Mouse (Mus musculus) neural tube, embryonic 12.5 days (tissue): ENCODE data around the gene Mturn. TPM values are rescaled to one million over a fixed set of nuclear protein-coding genes. Genes with fewer than 3 reads are reported as not detected.
A peak's percentile ranks its signal among the peaks of the same experiment; 100 is the strongest.

Source experiments
- ATAC-seq: fragments of 200-750 bp; cut with Nextera tagmentation; 2 replicates; pipeline ENCODE4 v1.8.0; 2017; ENCODE audit warnings: low read depth, mild to moderate bottlenecking, moderate TSS enrichment, moderate library complexity; ENCODE audit not compliant: low FRiP score
- H3K27ac ChIP-seq: fragments of 300-500 bp; sonication (generic); 2 replicates; pipeline ENCODE4 v1.5.1; 2016
- H3K27me3 ChIP-seq: fragments of 300-500 bp; sonication (generic); replicated peaks from 2 replicates; pipeline ENCODE4 v1.6.1; 2016; ENCODE audit warnings: mild to moderate bottlenecking
- H3K36me3 ChIP-seq: fragments of 300-500 bp; sonication (generic); 2 replicates; pipeline ENCODE4 v1.6.1; 2016; ENCODE audit warnings: mild to moderate bottlenecking
- H3K4me1 ChIP-seq: fragments of 300-500 bp; sonication (generic); 2 replicates; pipeline ENCODE4 v1.6.1; 2016
- H3K4me2 ChIP-seq: fragments of 300-500 bp; sonication (generic); replicated peaks from 2 replicates; pipeline ENCODE4 v1.6.1; 2016; ENCODE audit warnings: mild to moderate bottlenecking
- H3K4me3 ChIP-seq: fragments of 300-500 bp; sonication (generic); 2 replicates; pipeline ENCODE4 v1.5.1; 2016
- H3K9ac ChIP-seq: fragments of 300-500 bp; sonication (generic); 2 replicates; pipeline ENCODE4 v1.6.1; 2016; ENCODE audit warnings: mild to moderate bottlenecking
- H3K9me3 ChIP-seq: fragments of 300-500 bp; sonication (generic); 2 replicates; pipeline ENCODE4 v1.6.1; 2016; ENCODE audit warnings: mild to moderate bottlenecking
- WGBS: fragments of 180-500 bp; shearing (Covaris S2); methylation state at CpG from one replicate; pipeline ENCODE4 v1.1.7; 2016; 5-methylcytosine and 5-hydroxymethylcytosine counted together
- polyA plus RNA-seq: library from polyadenylated mRNA; unstranded; fragments of >200 nt; fragmentation: Nextera tagmentation; extraction: Ambion mirVana; gene quantifications from 2 replicates; pipeline ENCODE4 v1.2.1, GENCODE M21; 2016

The Mturn gene
- polyA plus RNA-seq, 1 experiment from 2014 or later = 45.5 TPM

DNA sequence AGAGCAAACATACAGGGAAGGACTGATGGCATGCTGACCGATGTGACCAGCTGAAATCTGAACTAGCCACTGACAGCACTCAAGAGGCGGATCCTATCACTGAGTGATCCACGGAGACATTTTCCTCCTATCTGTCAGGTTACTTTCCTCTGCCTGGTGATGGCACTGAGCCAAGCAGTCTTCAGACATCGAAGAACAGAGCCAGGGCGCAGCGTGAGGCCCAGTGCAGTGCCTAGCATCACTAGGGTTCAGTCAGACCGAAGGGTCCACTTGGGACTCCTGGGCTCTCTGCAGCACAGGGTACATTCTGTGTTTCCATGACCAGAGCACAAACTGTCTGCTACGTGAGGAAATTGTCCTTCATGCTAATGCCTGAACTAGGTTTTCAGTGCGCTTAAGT is 20.5 kb downstream of the Mturn start:
- Histone ChIP-seq H3K4me1 (peaks cover 33% of the 10 kb centered on the region), H3K4me3 (no peak overlapping the region), H3K27me3 (peaks cover 15% of the 10 kb centered on the region; the same call in 1 of the 2 replicates), H3K9me3 (no peaks in the 10 kb centered on the region), H3K36me3 (no peaks in the 10 kb centered on the region), H3K9ac (no peak overlapping the region), H3K4me2 (no peak overlapping the region), H3K27ac (no peak overlapping the region)
- WGBS = 76% methylated on average over 9 of the region's 9 CpGs
- ATAC-seq = no peak

DNA sequence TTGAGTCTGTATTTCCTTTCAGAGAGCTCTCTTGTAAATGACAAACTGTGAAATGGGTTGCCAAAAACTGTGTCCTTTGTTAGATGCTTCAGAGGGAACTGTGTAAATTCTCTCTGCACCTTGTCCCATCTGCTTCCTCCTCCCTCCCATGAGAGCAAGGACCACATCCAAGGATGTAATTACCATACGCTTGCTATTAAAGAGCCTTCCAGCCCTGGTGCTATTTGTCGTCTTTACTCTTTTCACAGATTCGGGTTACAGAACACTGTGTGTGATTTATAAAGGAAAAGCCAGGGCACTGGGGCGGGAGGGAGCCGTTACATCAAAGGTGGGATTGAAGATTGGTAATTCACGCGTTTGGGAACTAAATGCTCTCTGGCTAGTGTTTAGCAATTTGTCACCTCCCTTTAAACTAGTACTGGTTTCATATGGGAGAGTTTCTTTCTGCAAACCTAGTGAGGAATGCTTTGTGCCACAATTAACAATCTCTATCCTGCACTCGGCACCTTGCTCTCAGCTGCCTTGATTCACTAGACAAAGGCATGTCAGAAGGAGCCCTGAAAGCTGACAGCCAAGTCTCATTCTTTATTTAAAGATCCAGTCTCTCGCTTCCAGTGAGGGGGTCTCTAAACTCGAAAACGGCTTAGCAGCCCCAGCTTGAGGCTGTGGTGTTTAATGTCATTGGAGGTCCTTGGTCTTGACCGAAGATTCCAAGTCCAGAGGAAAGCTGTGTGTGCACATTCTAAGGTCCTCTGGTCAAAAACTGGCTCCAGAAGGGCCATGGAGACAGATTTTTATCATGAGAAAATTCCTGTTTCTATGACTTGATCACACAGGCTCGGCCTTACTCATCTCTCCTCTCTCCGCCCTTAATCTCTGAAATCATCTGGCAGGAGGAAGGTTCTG is 22.5 kb downstream of the Mturn start:
- H3K4me1 ChIP-seq = peaks cover 29% of the 10 kb centered on the region
- 0 out of 2 replicates have a peak overlapping the region, but pooled peaks have one; percentile 17 for H3K9ac ChIP-seq
- H3K4me2 ChIP-seq = 0 out of 2 replicates have a peak overlapping the region, but pooled peaks have one; percentile 14
- H3K36me3 ChIP-seq = no peaks in the 10 kb centered on the region
- WGBS = 18% methylated on average over 14 of the region's 14 CpGs
- no peak for ATAC-seq
- peaks cover 15% of the 10 kb centered on the region; the same call in 1 of the 2 replicates for H3K27me3 ChIP-seq
- H3K9me3 ChIP-seq = no peaks in the 10 kb centered on the region
- no peak overlapping the region for H3K4me3 ChIP-seq
- no peak overlapping the region for H3K27ac ChIP-seq

DNA sequence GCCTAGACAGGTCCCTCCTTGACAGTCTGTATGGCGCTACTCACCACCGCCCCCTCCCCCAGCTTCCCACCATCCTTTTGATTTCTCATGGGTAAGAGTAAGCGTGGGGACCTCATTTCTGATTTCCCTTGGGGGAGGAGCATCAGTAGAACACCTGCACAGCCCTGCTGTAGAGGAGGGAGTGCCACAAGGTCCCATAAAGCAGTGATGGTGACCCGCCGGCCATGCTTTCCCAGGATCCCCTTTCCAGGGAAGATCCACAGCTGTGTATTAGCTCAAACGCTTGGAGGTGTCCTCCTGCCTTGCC is 23.1 kb downstream of the Mturn start:
- no peak overlapping the region for H3K27ac ChIP-seq
- H3K4me2 ChIP-seq = 0 out of 2 replicates have a peak overlapping the region, but pooled peaks have one; percentile 12
- H3K9me3 ChIP-seq = no peaks in the 10 kb centered on the region
- no peaks in the 10 kb centered on the region for H3K36me3 ChIP-seq
- peaks cover 26% of the 10 kb centered on the region; the same call in 1 of the 2 replicates for H3K4me1 ChIP-seq
- 0 out of 2 replicates have a peak overlapping the region, but pooled peaks have one; percentile 17 for H3K9ac ChIP-seq
- H3K27me3 ChIP-seq = peaks cover 15% of the 10 kb centered on the region; the same call in 1 of the 2 replicates
- H3K4me3 ChIP-seq = no peak overlapping the region
- ATAC-seq = peak; percentile 22; the same call in 1 of the 2 replicates
- whole genome bisulfite sequencing = 38% methylated on average over 6 of the region's 6 CpGs

GRCm38 (mm10) chr6:54704847-54705246 is 23.4 kb downstream of the Mturn start:
- ATAC-seq = 0 out of 2 replicates have a peak, but pooled peaks have one; percentile 27
- Histone ChIP-seq H3K27ac (no peak overlapping the region), H3K4me3 (no peak overlapping the region), H3K9me3 (no peaks in the 10 kb centered on the region), H3K36me3 (no peaks in the 10 kb centered on the region), H3K4me2 (no peak overlapping the region), H3K27me3 (peaks cover 15% of the 10 kb centered on the region; the same call in 1 of the 2 replicates), H3K4me1 (peaks cover 26% of the 10 kb centered on the region; the same call in 1 of the 2 replicates), H3K9ac (no peak overlapping the region)
- 37% methylated on average over 5 of the region's 5 CpGs for WGBS

DNA sequence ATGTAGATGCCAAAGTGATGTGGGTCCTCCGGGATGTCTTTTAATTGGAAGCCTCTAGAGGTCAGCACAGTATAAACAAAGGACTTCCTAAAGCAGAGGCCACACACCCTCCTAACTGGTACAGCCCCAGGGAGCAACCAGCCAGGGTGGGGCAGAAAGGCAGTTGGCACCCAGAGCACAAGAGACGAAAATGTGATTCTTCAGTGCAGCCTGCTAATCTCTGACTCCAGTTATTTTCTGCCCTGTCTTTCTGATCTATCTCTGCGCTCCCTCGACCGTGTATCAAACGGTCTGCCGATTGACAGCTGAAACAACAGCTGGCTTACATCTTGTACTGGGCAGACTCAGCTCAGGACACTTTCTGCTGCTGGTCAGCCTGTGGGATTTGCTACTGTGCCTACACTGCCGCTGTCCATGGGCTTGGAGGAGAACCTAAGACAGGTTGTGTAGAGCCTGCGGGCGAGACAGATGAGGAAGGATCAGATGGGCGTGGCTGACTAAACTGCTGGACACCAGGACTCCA is 24.0 kb downstream of the Mturn start:
- H3K4me3 ChIP-seq = no peak overlapping the region
- no peak overlapping the region for H3K27ac ChIP-seq
- peak; percentile 72 for ATAC-seq
- no peaks in the 10 kb centered on the region; the same call in 1 of the 2 replicates for H3K9me3 ChIP-seq
- peaks cover 26% of the 10 kb centered on the region; the same call in 1 of the 2 replicates for H3K4me1 ChIP-seq
- WGBS = 36% methylated on average over 11 of the region's 11 CpGs
- H3K9ac ChIP-seq = 0 out of 2 replicates have a peak overlapping the region, but pooled peaks have one; percentile 13
- peak overlapping the region; percentile 36; the same call in 1 of the 2 replicates for H3K4me2 ChIP-seq
- peaks cover 12% of the 10 kb centered on the region; the same call in 1 of the 2 replicates for H3K27me3 ChIP-seq
- H3K36me3 ChIP-seq = no peaks in the 10 kb centered on the region

DNA sequence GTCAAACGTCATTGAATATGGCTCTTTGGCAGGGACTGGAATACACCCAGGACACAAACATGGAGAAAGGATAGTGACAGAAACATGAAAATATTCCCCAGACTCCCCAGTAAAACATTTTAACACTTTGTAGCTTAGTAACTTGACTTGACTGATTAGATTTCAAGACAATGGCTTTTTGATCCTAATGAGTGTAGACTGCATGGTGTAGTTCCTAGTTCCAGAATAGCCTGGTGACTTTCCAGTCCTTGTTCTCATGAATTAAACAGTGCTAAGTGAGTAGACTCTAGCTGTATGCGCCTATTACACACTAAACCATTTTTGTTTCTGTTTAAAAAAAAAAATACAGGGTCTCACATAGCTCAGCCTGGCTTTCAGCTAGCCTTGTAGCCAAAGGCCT is 24.7 kb downstream of the Mturn start:
- Histone ChIP-seq H3K27ac (no peak overlapping the region), H3K4me2 (no peak overlapping the region), H3K4me3 (no peak overlapping the region), H3K27me3 (peaks cover 11% of the 10 kb centered on the region; the same call in 1 of the 2 replicates), H3K36me3 (no peaks in the 10 kb centered on the region), H3K4me1 (peaks cover 26% of the 10 kb centered on the region; the same call in 1 of the 2 replicates), H3K9me3 (no peaks in the 10 kb centered on the region; the same call in 1 of the 2 replicates), H3K9ac (no peak overlapping the region)
- 73% methylated on average over 2 of the region's 2 CpGs for WGBS
- ATAC-seq = no peak

DNA sequence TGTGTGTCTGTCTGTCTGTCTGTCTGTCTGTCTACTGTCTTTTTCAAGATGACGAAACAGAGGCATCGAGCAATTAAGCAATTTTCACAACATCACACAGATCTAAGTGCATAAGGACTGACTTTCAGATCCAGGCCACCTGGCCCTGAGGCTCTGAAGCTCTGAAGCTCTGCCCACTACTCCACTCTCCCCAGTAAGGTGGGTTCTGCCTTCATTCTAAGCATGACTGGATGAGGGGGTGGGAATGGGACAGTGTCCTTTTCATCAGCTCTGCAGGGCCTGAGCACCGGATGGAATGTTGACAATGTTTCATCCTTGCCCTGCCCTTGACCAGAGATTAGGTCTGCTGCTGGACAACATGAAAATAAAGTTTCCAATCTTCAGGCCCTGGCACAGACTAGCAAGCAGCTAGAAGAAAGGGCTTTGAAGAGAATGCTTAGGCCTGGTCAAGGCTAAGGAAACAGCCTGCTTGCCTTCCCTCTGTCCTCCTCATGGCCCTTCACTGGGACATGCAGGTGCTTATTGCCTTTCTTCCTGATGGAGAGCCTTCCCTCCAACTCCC is 25.3 kb downstream of the Mturn start:
- WGBS = 90% methylated on average over 3 of the region's 3 CpGs
- H3K36me3 ChIP-seq = no peaks in the 10 kb centered on the region
- no peaks in the 10 kb centered on the region; the same call in 1 of the 2 replicates for H3K9me3 ChIP-seq
- peaks cover 26% of the 10 kb centered on the region; the same call in 1 of the 2 replicates for H3K4me1 ChIP-seq
- H3K9ac ChIP-seq = no peak overlapping the region
- H3K27ac ChIP-seq = no peak overlapping the region
- no peak overlapping the region for H3K4me2 ChIP-seq
- H3K27me3 ChIP-seq = 0 out of 2 replicates have a peak, but pooled peaks cover 5% of the 10 kb centered on the region
- H3K4me3 ChIP-seq = no peak overlapping the region
- ATAC-seq = no peak

GRCm38 (mm10) chr6:54708646-54709045 is 27.2 kb downstream of the Mturn start:
- no peaks in the 10 kb centered on the region for H3K36me3 ChIP-seq
- H3K4me1 ChIP-seq = peaks cover 18% of the 10 kb centered on the region; the same call in 1 of the 2 replicates
- no peaks in the 10 kb centered on the region; the same call in 1 of the 2 replicates for H3K9me3 ChIP-seq
- ATAC-seq = no peak
- H3K4me3 ChIP-seq = no peak overlapping the region
- H3K27me3 ChIP-seq = no peaks in the 10 kb centered on the region
- no peak overlapping the region for H3K9ac ChIP-seq
- H3K27ac ChIP-seq = no peak overlapping the region
- 93% methylated on average over 4 of the region's 4 CpGs for WGBS
- no peak overlapping the region for H3K4me2 ChIP-seq

DNA sequence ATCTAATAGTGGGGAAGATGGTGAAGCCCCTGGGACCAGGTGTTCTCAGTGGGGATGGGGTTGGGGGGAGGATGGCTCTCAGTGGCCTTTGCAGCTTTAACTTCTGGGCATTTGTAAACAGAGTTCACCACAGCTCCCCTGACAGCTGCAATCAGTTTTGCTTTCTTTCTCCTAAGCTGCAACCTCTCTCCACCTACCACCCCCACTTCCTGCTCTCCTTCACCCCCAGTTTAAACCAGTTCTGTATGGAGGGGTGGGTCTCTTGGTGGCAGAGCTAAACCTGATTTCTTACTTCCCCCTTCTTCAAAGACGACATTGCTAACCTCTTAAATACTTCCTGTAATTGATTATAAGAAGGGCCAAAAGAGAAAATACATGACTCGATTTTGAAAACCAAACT is 34.3 kb downstream of the Mturn start:
- H3K36me3 ChIP-seq = no peaks in the 10 kb centered on the region
- WGBS = 56% methylated on average over 2 of the region's 2 CpGs

DNA sequence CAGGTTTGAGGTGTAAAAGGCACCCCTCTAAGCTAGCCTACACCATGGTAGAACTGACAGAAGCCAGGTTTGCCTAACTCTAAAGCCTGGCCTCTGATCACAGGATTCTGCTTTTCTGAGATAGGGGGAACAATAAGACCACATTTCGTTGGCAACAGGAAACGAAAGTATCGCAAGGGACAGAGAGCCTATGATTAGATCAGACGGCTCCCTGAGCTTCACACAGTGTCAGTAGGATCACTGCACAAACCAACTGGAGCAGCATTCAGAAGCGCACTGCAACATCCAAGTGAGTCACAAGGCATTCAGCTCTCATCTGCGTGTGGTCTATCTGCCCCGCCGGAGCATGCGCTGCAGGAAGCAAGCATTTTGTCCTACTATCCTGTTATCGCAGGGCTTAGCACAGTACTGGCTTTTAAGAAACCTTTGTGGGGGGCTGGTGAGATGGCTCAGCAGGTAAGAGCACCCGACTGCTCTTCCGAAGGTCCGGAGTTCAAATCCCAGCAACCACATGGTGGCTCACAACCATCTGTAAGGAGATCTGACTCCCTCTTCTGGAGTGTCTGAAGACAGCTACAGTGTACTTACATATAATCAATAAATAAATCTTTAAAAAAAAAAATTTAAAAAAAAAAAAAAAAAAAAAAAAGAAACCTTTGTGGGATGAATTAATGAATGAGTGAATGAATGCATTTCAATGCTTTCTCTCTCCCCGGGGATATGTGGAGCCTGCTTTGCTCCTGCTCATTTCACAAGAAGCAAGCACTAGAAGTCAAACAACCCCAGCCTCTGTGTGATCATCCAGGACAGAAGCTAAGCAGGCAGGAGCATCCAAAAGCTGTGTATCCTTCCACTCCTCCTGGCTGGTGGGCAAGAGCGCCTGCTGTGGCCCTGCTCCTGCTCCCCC is 37.6 kb downstream of the Mturn start:
- Histone ChIP-seq H3K4me1 (peaks cover 5% of the 10 kb centered on the region; the same call in 1 of the 2 replicates), H3K9me3 (no peaks in the 10 kb centered on the region), H3K4me2 (no peak overlapping the region), H3K9ac (no peak overlapping the region), H3K27ac (no peak overlapping the region), H3K36me3 (no peaks in the 10 kb centered on the region), H3K4me3 (no peak overlapping the region), H3K27me3 (no peaks in the 10 kb centered on the region)
- 85% methylated on average over 15 of the region's 15 CpGs for WGBS
- no peak for ATAC-seq

More for the DNA sequence above, 34.3 kb downstream of the Mturn start:
- no peak for ATAC-seq
- H3K4me1 ChIP-seq = peaks cover 5% of the 10 kb centered on the region; the same call in 1 of the 2 replicates
- no peak overlapping the region for H3K4me3 ChIP-seq
- no peak overlapping the region for H3K9ac ChIP-seq
- no peak overlapping the region for H3K4me2 ChIP-seq
- H3K27me3 ChIP-seq = no peaks in the 10 kb centered on the region
- no peaks in the 10 kb centered on the region; the same call in 1 of the 2 replicates for H3K9me3 ChIP-seq
- no peak overlapping the region for H3K27ac ChIP-seq

DNA sequence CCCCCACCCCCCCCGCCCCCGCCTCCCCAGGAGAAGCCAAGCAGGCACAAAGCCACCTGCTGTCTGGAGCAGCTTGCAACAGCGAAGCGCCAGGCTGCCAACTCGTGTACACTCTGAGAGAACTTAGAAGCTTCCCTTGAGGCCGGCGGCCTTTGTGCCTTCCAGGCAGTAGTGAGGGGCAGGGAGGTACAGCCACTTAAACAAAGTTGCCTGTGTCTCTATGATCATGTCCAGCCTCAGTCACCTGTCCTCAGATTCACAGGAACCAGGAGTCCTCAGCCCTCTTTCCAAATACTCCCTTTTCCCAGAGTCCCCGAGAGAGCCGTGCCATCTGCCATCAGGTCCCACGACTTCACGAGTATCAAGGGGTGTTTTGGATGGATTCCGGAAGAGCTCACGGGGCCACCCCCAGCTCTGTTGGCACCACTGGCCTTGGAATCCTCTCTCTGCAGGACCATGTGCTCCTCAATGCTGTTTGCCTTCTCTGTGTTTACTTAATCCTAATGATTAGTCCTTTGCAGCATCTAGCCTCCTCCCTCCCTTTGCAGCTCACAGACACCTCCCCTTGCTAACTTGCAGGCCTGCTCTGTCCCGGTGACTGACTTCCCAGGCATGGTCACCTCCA is 38.4 kb downstream of the Mturn start:
- no peaks in the 10 kb centered on the region for H3K36me3 ChIP-seq
- no peak overlapping the region for H3K9ac ChIP-seq

More for the DNA sequence above, 38.4 kb downstream of the Mturn start:
- Histone ChIP-seq H3K4me3 (no peak overlapping the region), H3K4me1 (peaks cover 5% of the 10 kb centered on the region; the same call in 1 of the 2 replicates), H3K27me3 (no peaks in the 10 kb centered on the region), H3K4me2 (no peak overlapping the region), H3K9me3 (no peaks in the 10 kb centered on the region), H3K27ac (no peak overlapping the region)
- no peak for ATAC-seq
- WGBS = 50% methylated on average over 14 of the region's 14 CpGs
